Mouse (Mus musculus) lung, postnatal 0 days (tissue): ENCODE data around the gene Adam15.

Experiments used
- CTCF ChIP-seq: IDR thresholded peaks from 2 replicates; pipeline ENCODE4 v1.5.1; 2016; ENCODE audit warnings: antibody characterized with exemption, mild to moderate bottlenecking
- EP300 ChIP-seq: IDR thresholded peaks from 2 replicates; pipeline ENCODE4 v1.6.1; 2016; ENCODE audit warnings: antibody characterized with exemption, mild to moderate bottlenecking, control low read depth

- TF ChIP-seq CTCF, result no peak
- TF ChIP-seq EP300, result no peak
These were observed 57.9 kb downstream of the Adam15 start for GRCm38 (mm10) chr3:89291874-89292273.
